Mouse (Mus musculus) retina, embryonic 14.5 days (tissue): Measurements from ENCODE around the gene Cldn7.
"Not testable (repeated sequence)": the region's sequence is repeated elsewhere in the genome, so short reads cannot be mapped to it uniquely, and the experiment has no call there.

ENCODE experiments used
- DNase-seq: peaks from one replicate; pipeline ENCODE4 v3.0.0-alpha.2; 2015; ENCODE audit warnings: low spot score

Gene Cldn7

DNA sequence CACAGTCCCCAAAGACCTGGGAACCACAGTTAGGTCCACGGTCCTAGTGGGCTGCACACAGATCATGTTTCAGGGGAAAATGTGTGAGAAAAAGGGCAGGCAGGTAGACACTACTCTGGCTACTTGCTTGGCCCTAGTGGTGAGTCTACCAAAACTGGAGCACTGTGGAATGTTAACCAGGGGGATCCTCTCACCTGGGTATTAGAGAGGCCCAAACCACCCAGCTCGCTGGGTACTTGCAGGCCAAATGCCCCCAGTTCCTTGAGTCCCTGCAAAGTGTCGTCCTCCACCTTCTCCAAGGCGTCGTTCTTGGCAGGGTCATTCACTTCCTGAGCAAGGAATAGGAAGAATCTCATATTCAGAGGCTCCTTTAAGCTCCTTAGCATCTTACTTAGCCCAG lies 49.5 kb downstream of the Cldn7 start:
- DNase-seq: no peak

DNA sequence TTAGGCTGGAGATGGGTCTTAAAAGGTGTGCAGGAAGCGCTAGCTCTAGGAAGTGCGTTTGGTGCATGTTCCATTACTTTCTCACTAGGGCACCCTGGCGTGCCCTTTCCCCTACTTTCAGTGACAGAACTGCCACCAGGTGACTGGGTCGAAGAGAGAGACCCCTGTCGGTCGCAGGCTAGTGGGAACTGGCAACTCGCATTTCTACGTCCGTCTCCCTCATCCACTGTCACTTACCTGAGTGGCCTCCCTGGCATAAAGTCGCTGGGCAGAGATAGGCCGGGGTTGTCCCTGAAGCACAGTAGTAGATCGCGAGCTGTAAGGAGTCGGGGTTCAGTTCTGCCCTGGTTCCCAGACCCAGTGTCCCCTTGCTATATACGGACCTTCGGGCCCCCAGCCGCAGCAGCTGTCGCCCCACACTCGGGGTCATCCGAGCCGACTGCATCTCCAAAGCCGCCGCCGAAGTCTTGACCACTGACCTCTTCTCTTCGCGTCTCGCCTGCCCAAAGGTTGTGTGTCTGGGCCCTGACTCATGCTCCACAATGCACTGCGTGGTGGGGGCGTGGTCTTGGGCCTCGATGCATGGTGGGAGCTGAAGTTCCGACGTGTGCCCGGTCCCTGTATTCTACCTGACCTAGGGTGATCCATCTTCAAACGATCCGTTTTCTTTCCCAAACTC lies 50.4 kb downstream of the Cldn7 start, which contains the start of gene Acadvl:
TSS of gene Acadvl (minus strand) at position 532 of the 679 bp plus-strand sequence.
- peak; percentile 86 for DNase-seq

DNA sequence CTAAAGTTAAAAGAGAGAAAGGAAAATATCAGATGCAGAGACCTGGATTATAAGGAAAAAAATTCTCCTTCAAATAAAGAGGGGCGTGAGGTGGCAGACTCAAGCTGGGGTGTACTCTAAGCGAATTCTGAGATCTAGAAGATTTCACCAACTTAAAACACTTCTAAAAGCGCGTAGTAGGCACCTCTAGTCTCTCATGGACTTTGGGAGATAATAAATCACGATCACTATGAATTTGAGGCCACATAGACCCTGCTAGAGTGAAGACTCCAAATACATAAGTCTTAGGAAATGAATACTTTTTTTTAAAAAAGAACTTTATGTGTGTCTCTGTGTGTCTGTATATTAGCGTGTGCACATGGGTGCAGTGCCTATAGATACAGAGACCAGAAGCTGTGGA lies 51.1 kb downstream of the Cldn7 start:
- no peak for DNase-seq

DNA sequence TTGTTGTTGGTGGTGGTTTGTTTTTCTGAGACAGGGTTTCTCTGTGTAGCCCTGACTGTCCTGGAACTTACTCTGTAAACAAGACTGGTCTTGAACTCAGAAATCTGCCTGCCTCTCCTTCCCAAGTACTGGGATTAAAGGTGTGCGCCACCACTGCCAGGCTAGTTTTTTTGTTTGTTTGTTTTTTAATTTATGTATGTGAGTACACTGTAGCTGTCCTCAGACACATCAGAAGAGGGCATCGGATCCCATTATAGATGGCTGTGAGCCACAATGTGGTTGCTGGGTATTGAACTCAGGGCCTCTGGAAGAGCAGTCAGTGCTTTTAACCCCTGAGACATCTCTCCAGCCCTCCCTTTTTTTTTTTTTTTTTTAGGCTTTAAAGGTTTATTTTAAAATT lies 51.6 kb downstream of the Cldn7 start:
- DNase-seq: not testable (repeated sequence)

- DNase-seq: no peak
Measured at GRCm38 (mm10) chr11:70016669-70017068, 52.1 kb downstream of the Cldn7 start, which contains the start of gene Dlg4. Gene Dlg4 (plus strand): TSS chr11:70016942.

GRCm38 (mm10) chr11:70017199-70017767 lies 52.7 kb downstream of the Cldn7 start:
- no peak for DNase-seq
